Mouse (Mus musculus) right cerebral cortex, postnatal 10 days (tissue): ENCODE results near the gene Tex261.
"Not testable (repeated sequence)": the region's sequence is repeated elsewhere in the genome, so short reads cannot be mapped to it uniquely, and the experiment has no call there.

Source experiments
- DNase-seq, 2 experiments: peaks; one replicate each; pipeline ENCODE4 v3.0.0; 2021; ENCODE audit warnings: low spot score in 2 of 2

Tex261 gene

GRCm38 (mm10) chr6:83775638-83776293 is at the start of gene Tex261:
Tex261 (minus strand) TSS chr6:83775813.
- peak; percentile 94 for DNase-seq

GRCm38 (mm10) chr6:83821856-83822255 is 46.2 kb upstream of the Tex261 start:
- DNase-seq, result no peak

- no peak for DNase-seq
These were observed 45.3 kb upstream of the Tex261 start for GRCm38 (mm10) chr6:83820727-83821515.

GRCm38 (mm10) chr6:83818996-83819395 is 43.4 kb upstream of the Tex261 start:
- DNase-seq, result no peak

- DNase-seq, result no peak
These were observed 40.2 kb upstream of the Tex261 start for GRCm38 (mm10) chr6:83815801-83816200.

- DNase-seq, result no peak
These were observed 27.2 kb upstream of the Tex261 start for GRCm38 (mm10) chr6:83802846-83803245.

- peak; percentile 45 to 54 for DNase-seq
These were observed 26.4 kb upstream of the Tex261 start for GRCm38 (mm10) chr6:83802033-83802432.

GRCm38 (mm10) chr6:83796686-83797085 is 21.1 kb upstream of the Tex261 start:
- peak in 1 of 2 experiments; percentile 30 for DNase-seq

- peak; percentile 70 to 80 for DNase-seq
These were observed 19.9 kb upstream of the Tex261 start for GRCm38 (mm10) chr6:83795492-83795900.

- DNase-seq, result peak; percentile 95 to 97
These were observed 19.2 kb upstream of the Tex261 start, which contains the start of gene Nagk for GRCm38 (mm10) chr6:83794760-83795296. Nagk (plus strand) TSS chr6:83794982.

- DNase-seq, result no peak
These were observed 15.8 kb upstream of the Tex261 start for GRCm38 (mm10) chr6:83791251-83791890.

- not testable (repeated sequence) for DNase-seq
These were observed 14.9 kb upstream of the Tex261 start for GRCm38 (mm10) chr6:83790533-83790932.

GRCm38 (mm10) chr6:83788554-83788953 is 12.9 kb upstream of the Tex261 start:
- no peak for DNase-seq

GRCm38 (mm10) chr6:83786426-83786825 is 10.8 kb upstream of the Tex261 start:
- no peak for DNase-seq

GRCm38 (mm10) chr6:83779026-83779425 is 3.4 kb upstream of the Tex261 start:
- peak in 1 of 2 experiments; percentile 59 for DNase-seq

GRCm38 (mm10) chr6:83778306-83778705 is 2.7 kb upstream of the Tex261 start:
- no peak for DNase-seq

GRCm38 (mm10) chr6:83774781-83775563 is 641 bp downstream of the Tex261 start:
- peak in 1 of 2 experiments; percentile 43 for DNase-seq

GRCm38 (mm10) chr6:83774126-83774525 is 1.5 kb downstream of the Tex261 start:
- DNase-seq, result no peak

- no peak for DNase-seq
These were observed 7.1 kb downstream of the Tex261 start for GRCm38 (mm10) chr6:83768485-83768884.

- no peak for DNase-seq
These were observed 8.6 kb downstream of the Tex261 start for GRCm38 (mm10) chr6:83766982-83767381.

- DNase-seq, result no peak
These were observed 12.7 kb downstream of the Tex261 start for GRCm38 (mm10) chr6:83762880-83763431.
